Mouse (Mus musculus) megakaryocyte-erythroid progenitor cell, adult 5-6 weeks (primary cell): ENCODE data around the gene Slc9a1. TPM values are rescaled to one million over a fixed set of nuclear protein-coding genes. Genes with fewer than 3 reads are reported as not detected.
A peak's percentile ranks its signal among the peaks of the same experiment; 100 is the strongest.

Source experiments
- ATAC-seq: replicated peaks from 2 replicates; pipeline ENCODE4 v1.8.0; 2016; ENCODE audit warnings: mild to moderate bottlenecking, inconsistent platforms; ENCODE audit not compliant: severe bottlenecking, poor library complexity, low FRiP score, low TSS enrichment
- total RNA-seq, 2 experiments: library from RNA; stranded (forward) in 1 of 2; stranded (reverse) in 1 of 2; fragments of 200-1000, 215-1000 nt in 1 of 2; fragments of >200 nt in 1 of 2; fragmentation: Nextera tagmentation in 1 of 2; gene quantifications; 2 replicates each; pipeline ENCODE4 v1.2.3; 2014 to 2017

The Slc9a1 gene
- total RNA-seq, 2 experiments from 2014 or later = 13.7 to 33.1 TPM

DNA sequence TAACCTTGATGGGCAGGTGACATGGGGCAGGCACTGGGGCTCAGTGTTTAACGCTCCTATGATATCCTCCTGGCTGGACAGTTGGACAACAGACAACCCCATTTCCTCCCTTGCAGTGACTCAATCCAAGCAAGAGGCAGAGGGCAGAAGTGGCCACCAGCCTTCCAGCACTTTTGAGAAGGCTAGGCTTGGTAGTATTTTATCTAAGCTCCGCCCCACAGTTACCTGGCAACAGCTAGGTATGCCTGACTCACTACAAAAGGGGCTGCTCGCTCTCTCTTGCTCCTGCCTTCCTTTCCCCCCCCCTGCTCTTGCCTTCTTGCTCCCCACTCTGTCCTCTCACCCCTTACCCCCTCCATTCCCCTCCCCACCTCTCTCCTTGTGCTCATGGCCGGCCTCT is 91.9 kb downstream of the Slc9a1 start:
- ATAC-seq = no peak

- ATAC-seq = no peak
These were observed 93.7 kb downstream of the Slc9a1 start for GRCm38 (mm10) chr4:133463184-133463583.

- ATAC-seq = peak; percentile 88
These were observed 98.6 kb downstream of the Slc9a1 start for GRCm38 (mm10) chr4:133468080-133468479.

- 0 out of 2 replicates have a peak, but pooled peaks have one; percentile 29 for ATAC-seq
These were observed 99.6 kb downstream of the Slc9a1 start for GRCm38 (mm10) chr4:133469122-133469521.

DNA sequence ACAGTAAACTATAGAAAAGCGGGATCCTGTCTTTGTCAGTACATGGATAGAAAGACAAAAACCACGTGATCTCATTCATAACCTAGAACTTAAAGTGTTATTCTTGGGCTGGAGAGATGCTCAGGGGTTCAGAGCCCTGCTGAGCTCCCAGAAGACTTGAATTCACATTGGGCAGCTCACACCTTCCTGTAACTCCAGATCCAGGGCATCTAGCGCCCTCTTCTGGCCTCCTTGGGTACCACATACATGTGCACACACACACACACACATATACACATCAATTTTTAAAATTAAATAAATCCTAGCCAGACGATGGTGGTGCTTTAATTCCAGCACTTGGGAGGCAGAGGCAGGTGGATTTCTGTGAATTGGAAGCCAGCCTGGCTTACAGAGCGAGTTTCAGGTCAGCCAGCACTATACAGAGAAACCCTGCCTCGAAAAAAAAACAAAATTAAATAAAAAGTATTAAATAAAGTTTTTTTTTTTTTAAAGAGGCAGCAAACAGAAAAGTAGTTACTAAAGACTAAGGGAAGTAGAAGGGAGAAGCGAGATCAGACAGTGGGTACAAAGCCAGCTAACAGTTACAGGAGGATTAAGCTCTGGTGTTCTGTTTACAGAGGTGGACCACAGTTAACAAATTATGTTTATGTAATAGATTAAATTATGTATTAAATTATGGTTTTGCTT is 101.8 kb downstream of the Slc9a1 start:
- ATAC-seq = no peak

Other genes with a start within 250 kb of the Slc9a1 start
- gene Wasf2, start 239.2 kb upstream of the Slc9a1 start, total RNA-seq (2014; fragmentation: Nextera tagmentation) = 66.5 and 75.9 TPM in 2 replicates
- gene Wasf2, start 239.2 kb upstream of the Slc9a1 start, total RNA-seq (2017) = 16.7 and 27.7 TPM in 2 replicates
- not detected in 2 replicates for gene Cd164l2, start 157.6 kb upstream of the Slc9a1 start, total RNA-seq (2014; fragmentation: Nextera tagmentation)
- gene Cd164l2, start 157.6 kb upstream of the Slc9a1 start, total RNA-seq (2017) = not detected in 2 replicates
- gene Gpr3, start 157.2 kb upstream of the Slc9a1 start, total RNA-seq (2014; fragmentation: Nextera tagmentation) = not detected in 2 replicates
- not detected in 2 replicates for gene Gpr3, start 157.2 kb upstream of the Slc9a1 start, total RNA-seq (2017)
- gene Map3k6, start 128.9 kb upstream of the Slc9a1 start, total RNA-seq (2014; fragmentation: Nextera tagmentation) = 10.6 and 15.9 TPM in 2 replicates
- 6.9 and 7.0 TPM in 2 replicates for gene Map3k6, start 128.9 kb upstream of the Slc9a1 start, total RNA-seq (2017)
- 0.44 and 1.6 TPM in 2 replicates for gene Sytl1, start 106.6 kb upstream of the Slc9a1 start, total RNA-seq (2014; fragmentation: Nextera tagmentation)
- 1.9 TPM in 1 of 2 replicates, not detected in the other for gene Sytl1, start 106.6 kb upstream of the Slc9a1 start, total RNA-seq (2017)
- 38.1 and 66.4 TPM in 2 replicates for gene Tmem222, start 91.9 kb upstream of the Slc9a1 start, total RNA-seq (2014; fragmentation: Nextera tagmentation)
- 18.2 and 19.2 TPM in 2 replicates for gene Tmem222, start 91.9 kb upstream of the Slc9a1 start, total RNA-seq (2017)
- 15.3 and 18.6 TPM in 2 replicates for gene Wdtc1, start 16.2 kb upstream of the Slc9a1 start, total RNA-seq (2014; fragmentation: Nextera tagmentation)
- gene Wdtc1, start 16.2 kb upstream of the Slc9a1 start, total RNA-seq (2017) = 7.5 and 8.0 TPM in 2 replicates
- gene Tent5b, start 110.4 kb downstream of the Slc9a1 start, total RNA-seq (2014; fragmentation: Nextera tagmentation) = not detected in 2 replicates
- 0.28 TPM in 1 of 2 replicates, not detected in the other for gene Tent5b, start 110.4 kb downstream of the Slc9a1 start, total RNA-seq (2017)
- gene Trnp1, start 128.8 kb downstream of the Slc9a1 start, total RNA-seq (2014; fragmentation: Nextera tagmentation) = not detected in 2 replicates
- gene Trnp1, start 128.8 kb downstream of the Slc9a1 start, total RNA-seq (2017) = 3.9 TPM in 1 of 2 replicates, not detected in the other
- gene Kdf1, start 149.3 kb downstream of the Slc9a1 start, total RNA-seq (2014; fragmentation: Nextera tagmentation) = not detected in 2 replicates
- gene Kdf1, start 149.3 kb downstream of the Slc9a1 start, total RNA-seq (2017) = not detected in 2 replicates
- gene Nudc, start 176.3 kb downstream of the Slc9a1 start, total RNA-seq (2014; fragmentation: Nextera tagmentation) = 250 and 258 TPM in 2 replicates
- 271 and 301 TPM in 2 replicates for gene Nudc, start 176.3 kb downstream of the Slc9a1 start, total RNA-seq (2017)
- gene Nr0b2, start 183.7 kb downstream of the Slc9a1 start, total RNA-seq (2014; fragmentation: Nextera tagmentation) = not detected in 2 replicates
- gene Nr0b2, start 183.7 kb downstream of the Slc9a1 start, total RNA-seq (2017) = not detected in 2 replicates
- 1.2 and 6.2 TPM in 2 replicates for gene Gpatch3, start 205.0 kb downstream of the Slc9a1 start, total RNA-seq (2014; fragmentation: Nextera tagmentation)
- 16.9 and 29.6 TPM in 2 replicates for gene Gpatch3, start 205.0 kb downstream of the Slc9a1 start, total RNA-seq (2017)
- gene Gpn2, start 214.7 kb downstream of the Slc9a1 start, total RNA-seq (2014; fragmentation: Nextera tagmentation) = 16.0 and 20.9 TPM in 2 replicates
- gene Gpn2, start 214.7 kb downstream of the Slc9a1 start, total RNA-seq (2017) = 19.5 and 29.3 TPM in 2 replicates
- gene Sfn, start 232.5 kb downstream of the Slc9a1 start, total RNA-seq (2014; fragmentation: Nextera tagmentation) = 1.7 and 2.7 TPM in 2 replicates
- gene Sfn, start 232.5 kb downstream of the Slc9a1 start, total RNA-seq (2017) = 1.3 and 2.0 TPM in 2 replicates